Mouse (Mus musculus): Measurements from ENCODE around the gene Ms4a4b.
"Not testable (repeated sequence)": the region's sequence is repeated elsewhere in the genome, so short reads cannot be mapped to it uniquely, and the experiment has no call there.

Ms4a4b gene

GRCm38 (mm10) chr19:11491406-11492189 is 48.2 kb downstream of the Ms4a4b start:
- no peak for DNase-seq

DNA sequence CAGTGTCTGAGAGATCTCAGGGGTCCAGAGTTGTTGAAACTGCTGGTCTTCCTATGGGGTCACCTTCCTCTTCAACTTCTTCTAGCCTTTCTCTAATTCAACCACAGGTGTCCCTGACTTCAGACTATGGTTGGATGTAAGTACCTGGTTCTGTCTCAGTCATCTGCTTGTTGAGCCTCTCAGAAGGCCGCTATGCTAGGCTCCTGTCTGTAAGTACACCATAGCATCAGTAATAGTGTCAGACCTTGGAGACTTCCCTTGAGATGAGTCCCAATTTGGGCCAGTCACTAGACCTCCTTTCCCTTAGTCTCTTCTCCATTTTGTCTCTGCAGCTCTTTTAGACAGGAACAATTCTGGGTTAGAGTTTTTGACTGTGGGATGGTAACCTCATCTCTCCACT is 49.3 kb downstream of the Ms4a4b start:
- no peak for DNase-seq

DNA sequence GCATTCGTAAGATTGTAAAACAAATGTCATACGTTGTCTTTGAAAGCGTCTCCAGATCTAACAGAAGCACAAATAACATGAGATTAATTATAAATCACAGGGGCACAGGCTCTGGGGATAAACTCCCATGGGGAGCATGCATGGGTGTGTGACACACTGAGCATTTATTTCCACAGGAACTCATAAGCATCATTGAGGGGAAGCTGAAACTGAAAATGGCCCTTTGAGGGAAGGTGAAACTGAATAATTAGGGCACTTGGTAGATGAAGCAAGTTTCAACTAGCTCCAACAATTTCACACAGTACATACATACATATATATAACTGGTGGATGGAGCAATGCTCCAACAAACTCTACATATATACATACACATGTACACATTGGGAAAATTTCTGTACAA is 51.2 kb downstream of the Ms4a4b start:
- no peak for DNase-seq

GRCm38 (mm10) chr19:11496361-11496760 is 53.0 kb downstream of the Ms4a4b start:
- no peak for DNase-seq

GRCm38 (mm10) chr19:11497300-11497699 is 53.9 kb downstream of the Ms4a4b start:
- not testable (repeated sequence) for DNase-seq

DNA sequence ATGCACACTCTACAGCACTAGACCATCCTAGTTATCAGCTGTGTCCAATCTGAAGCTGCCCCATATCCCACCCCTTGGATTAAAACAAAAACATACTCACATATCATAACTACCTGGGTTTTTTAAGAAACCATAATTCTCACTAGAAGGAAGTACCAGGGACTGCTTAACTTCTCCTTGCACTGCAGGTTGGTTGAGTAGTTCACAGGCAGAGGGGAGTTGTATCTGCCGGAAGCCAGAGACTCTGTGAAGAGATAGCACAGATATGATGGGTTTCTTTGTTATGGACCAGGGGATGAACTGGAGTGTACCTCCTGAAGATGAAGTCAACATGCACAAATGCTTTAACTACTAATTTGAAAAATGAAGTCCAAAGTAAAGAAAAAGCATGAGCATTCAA is 57.4 kb downstream of the Ms4a4b start:
- no peak for DNase-seq

DNA sequence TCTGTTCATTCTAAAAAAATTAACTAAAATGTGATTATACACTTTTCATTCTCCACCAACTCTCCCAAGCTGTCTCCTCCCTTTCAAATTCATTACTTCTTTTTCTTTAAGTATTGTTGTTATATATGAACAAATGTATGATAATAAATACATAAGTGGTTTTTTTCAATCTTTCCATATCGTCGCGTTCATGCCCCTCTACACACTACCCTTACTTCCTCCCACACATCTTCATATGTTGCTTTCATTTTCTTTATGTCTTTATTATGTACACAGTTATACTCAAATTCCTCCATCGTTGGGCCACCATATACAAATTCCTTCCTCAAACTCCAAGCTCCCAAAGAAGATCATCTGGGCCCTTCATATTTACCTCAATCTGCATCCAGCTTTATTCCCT is 58.0 kb downstream of the Ms4a4b start:
- DNase-seq = no peak

DNA sequence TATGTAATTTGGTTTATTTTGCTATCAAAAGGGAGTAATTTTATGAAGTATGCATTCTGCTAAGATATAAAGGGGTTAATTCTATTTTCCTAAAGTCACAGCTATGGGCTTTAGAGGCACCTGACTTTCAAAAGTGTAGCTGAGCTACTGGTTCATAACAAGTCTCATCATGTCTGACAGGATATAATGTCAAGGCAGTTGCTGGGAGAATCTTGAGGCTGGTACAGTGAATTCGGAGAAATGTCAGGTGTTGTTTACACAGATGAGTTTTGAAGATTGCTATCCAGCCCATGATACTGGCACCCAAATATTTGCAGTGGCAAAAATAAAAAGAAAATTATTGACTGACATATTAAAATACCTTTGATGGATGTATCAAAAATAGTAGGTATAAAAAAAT is 61.5 kb downstream of the Ms4a4b start:
- no peak for DNase-seq

DNA sequence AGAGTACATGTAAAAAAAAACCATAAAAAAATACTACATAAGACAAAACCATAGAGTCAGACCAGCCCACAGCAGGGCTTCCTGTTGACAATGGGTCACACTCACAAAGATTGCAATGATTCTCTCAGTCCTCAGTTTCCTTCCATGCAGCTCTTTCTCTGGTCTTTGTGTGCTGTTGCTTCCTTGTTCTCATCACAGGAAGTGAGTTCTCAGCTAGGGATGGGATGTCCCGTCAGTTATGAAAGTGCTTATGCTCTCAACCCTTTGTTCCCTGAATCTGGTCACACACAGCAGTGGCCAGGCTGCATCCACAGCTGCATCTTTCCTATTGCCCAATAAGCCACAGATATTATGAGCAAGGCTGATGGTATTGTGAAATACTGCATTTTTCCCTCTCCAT is 70.1 kb downstream of the Ms4a4b start:
- DNase-seq = no peak

- DNase-seq = no peak
Observed at GRCm38 (mm10) chr19:11516246-11516645, 72.9 kb downstream of the Ms4a4b start, which contains the start of gene Ms4a6b. Gene Ms4a6b, plus strand, starts transcription at chr19:11516512.

Measured in kidney, postnatal 14 days (tissue).